Mouse (Mus musculus) adrenal gland, postnatal 36 days (tissue): ENCODE measurements around the gene Dennd1a. TPM values are rescaled to one million over a fixed set of nuclear protein-coding genes. Genes with fewer than 3 reads are reported as not detected.

ENCODE experiments used
- DNase-seq, 2 experiments: peaks; one replicate each; pipeline ENCODE4 v3.0.0; 2021; ENCODE audit warnings: mixed read lengths in 1 of 2
- total RNA-seq, 2 experiments: library from RNA; stranded (reverse); gene quantifications; 2 replicates each; pipeline ENCODE4 v1.2.3; 2021

The Dennd1a gene
- total RNA-seq, 2 experiments from 2014 or later, result 25.3 to 26.6 TPM

GRCm38 (mm10) chr2:38223759-38224158, 63.4 kb downstream of the Dennd1a start:
- DNase-seq, result peak in 1 of 2 experiments; percentile 7

GRCm38 (mm10) chr2:38221461-38221860, 65.7 kb downstream of the Dennd1a start:
- no peak for DNase-seq

DNA sequence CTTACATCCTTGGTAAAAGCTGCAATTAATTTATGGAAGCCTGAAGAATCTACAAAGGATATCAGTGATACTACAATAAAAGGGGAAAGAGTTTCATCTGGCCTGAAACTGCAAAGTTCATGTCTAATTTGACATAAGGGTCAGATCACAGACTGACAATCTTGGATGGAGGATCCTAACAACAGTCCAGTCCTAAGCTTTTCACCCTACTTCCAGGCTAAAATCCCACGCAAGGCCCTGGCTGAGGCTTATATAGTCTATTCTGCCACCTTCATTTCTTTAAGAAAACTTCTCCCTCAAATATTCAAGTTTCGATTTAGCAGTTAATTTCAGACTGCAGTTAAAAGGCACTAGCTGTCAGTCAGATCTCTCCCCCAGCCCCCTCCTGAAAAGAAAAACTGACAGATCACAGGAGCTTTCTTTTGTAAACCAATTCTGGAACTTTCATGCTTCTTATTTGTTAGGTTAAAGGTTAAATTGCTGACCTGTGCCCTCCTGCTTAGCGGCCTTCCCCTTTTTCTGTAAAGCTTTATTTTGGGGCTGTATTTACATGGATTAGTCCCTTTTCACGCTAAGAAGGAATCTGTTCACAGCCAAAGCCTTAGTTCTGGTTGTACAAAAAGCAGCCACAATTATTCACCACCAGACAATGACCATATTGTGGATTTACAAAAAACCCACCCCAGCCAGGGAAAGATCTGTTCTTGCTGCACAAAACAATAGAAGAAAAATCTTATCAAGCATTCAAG, 66.3 kb downstream of the Dennd1a start:
- DNase-seq, result no peak

GRCm38 (mm10) chr2:38219666-38220065, 67.5 kb downstream of the Dennd1a start:
- DNase-seq, result no peak

DNA sequence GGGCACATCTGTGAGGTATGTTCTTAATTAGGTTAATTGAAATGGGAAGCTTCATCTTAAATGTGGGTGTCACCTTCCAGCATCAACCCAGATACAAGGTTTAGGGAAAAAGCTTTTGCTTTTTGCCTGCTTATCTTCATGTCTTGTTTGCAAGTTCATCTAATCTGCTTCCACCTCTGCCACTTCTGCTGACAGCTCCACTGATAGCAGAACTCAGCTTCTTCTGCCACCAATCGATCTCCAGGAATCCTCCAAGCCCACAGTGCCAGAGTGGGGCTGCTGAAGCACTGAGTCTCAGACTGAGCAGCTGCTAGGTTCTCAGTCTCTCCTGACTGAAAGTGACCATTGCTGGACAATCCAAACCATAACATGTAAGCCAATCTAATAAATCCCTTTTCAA, 74.1 kb downstream of the Dennd1a start:
- no peak for DNase-seq

GRCm38 (mm10) chr2:38211426-38211825, 75.8 kb downstream of the Dennd1a start:
- no peak for DNase-seq

DNA sequence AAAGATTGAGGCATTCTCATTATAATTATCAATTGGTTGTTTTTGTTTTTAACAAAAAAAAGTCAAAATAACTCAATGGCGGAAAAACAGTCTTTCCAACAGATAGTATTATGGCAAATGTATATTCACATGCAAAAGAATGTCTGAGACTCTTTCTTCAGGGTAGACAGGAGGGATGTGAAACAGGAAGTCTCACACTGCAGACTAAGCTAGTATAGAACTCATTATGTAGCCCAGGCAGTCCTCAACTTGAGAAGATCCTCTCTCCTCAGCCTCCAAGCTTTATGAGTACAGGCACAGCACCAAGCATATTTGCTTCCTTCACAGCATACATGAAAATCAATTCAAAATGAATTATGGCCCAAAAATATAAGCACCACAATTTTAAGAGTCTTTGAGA, 79.4 kb downstream of the Dennd1a start:
- no peak for DNase-seq

DNA sequence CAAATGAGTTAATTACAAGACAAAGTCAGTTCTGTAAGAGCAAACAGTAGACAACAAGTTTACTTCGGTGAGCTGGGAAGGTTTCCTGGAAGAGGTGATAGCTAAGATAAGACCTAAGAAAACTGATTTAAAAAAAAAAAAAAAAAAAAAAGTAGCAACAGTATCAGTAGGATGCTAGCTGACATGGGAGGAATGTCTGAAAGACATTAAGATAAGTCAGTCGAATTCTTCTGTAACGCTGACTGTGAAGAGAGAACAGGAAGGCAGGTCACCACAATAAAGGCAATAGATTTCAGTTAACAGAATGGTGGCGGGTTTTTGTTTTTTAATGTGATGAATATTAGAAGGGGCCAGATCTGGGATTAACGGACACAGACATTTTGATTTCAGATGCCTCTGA, 81.9 kb downstream of the Dennd1a start:
- DNase-seq, result no peak

- no peak for DNase-seq
These were observed 82.5 kb downstream of the Dennd1a start for GRCm38 (mm10) chr2:38204696-38205095.

DNA sequence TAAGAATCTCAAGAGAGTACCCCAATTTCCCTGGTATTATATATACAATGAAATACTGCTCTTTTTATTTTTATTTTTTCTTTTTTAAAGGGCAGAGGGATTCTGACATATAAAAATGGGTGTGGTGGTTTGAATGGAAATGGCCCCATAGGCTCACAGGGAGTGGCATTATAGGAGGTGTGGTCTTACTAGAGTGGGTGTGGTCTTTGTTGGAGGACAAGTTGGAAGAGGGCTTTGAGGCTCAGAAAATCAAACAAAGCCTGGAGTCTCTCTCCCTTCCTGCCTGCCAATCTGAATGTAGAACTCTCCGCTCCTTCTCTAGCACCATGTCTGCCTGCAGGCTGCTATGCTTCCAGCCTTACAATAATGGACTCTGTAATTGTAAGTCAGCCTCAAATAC, 89.1 kb downstream of the Dennd1a start:
- DNase-seq, result no peak

DNA sequence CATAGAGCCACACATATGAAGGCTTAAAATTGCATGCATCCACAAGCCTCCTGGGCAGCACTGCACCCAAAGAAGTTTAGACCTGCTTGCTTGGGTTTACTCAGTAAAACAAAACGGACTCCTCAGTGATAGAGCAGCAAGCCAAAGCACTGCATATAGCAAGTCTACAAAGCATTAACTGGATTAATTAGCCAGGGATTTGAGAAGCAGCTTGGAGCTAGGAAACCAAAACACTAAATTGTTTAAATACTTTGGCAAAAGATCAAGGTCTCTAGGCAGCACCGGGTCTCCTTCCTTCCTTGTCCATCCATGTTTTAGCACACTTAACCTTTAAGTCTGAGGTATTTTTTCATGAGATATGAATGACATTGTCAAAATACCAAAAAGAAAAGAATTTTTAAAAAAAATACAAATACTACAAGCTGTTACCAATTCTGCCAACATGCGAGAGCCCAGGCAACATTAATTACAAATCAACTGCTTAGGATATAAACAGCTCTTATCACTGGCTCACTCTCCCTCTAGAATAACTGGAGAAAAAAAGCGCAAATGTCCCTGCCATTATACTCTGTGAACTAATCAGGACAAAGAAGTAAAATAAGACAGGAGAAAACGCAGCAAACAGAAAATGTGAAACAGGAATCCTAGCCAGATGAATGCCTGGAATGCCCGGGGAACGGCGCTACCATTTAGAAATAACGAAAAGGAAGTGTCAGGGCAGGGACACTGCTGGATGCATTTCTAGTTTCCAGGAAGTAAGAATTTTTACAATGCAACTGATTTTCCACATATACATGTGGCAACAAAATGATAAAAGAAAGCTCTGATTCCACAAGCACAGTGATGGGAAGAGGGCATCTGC, 90.8 kb downstream of the Dennd1a start:
- no peak for DNase-seq

DNA sequence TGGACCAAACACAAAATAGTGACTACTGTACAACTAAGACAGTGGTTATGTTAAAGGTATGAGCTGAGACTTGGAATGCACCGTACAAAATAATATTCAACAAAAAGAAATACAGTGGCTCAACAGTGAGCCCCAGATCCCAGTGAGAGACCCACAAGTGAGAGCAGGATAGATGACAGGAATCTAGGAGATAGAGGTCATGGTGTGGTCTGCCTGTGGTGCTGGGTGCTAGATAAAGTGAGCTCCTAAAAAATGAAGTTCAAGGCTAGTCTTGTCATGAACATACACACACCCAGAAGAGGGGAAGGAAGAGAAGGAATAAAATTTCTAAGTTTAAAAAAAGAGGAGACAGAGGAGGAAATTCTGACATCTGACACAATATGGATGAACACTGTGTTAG, 95.2 kb downstream of the Dennd1a start:
- no peak for DNase-seq

- no peak for DNase-seq
These were observed 95.6 kb downstream of the Dennd1a start for GRCm38 (mm10) chr2:38191601-38192000.

DNA sequence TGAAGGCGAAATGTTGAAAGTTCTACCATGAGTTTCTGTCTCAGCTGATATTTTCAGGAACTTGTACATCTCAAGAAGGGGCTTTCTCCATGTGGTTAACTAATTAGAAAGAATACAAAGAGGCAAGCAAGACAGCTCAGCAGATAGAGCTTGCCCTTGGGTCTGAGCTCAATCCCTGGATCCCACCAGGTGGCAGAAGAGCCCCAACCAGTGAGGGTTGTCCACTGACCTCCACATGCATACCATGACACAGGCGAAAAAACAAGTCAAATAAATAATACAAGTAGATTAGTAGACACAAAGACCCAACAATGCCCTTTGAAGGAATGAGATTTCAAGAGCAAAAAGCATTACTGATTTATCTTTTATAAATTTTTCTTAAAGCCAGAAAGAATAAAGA, 100.8 kb downstream of the Dennd1a start:
- peak; percentile 40 to 44 for DNase-seq

DNA sequence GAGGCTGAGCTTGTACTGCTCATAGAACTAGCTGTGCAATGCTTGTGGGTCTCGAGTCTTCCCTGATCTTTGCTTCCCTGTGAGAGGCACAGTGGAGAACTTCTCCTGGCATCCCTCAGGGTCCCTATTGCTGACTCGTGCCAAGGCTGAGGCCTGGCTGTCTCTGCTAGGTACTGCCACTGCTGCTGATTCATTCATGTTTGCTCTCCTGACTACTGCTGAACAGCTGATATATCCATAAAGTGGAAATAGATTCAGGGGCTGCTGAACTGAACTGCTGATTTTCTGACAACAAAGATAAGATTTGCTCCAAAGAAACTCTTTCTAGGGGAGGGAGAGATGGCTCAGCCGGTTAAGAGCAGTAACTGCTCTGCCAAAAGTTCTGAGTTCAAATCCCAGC, 102.2 kb downstream of the Dennd1a start:
- no peak for DNase-seq

GRCm38 (mm10) chr2:38183881-38184280, 103.3 kb downstream of the Dennd1a start:
- DNase-seq, result no peak

DNA sequence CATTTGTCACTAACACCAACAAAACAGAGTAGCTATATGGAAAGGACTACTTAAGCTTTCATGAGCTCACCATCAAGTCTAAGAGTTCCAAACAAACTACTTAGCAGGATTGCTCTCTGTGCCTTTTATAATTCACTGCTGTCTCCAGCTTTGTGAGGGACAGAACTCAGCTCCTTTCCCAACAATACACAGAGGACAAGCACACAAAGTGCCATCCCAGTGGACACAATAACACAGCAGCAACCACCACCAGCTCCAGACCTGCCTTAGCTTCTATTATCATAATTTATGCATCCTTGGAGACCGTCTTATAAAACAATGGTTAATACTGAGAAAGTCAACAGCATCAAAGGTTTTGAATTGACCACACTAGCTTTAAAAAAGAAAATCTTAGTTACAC, 104.9 kb downstream of the Dennd1a start:
- DNase-seq, result no peak

GRCm38 (mm10) chr2:38177583-38177978, 109.6 kb downstream of the Dennd1a start:
- no peak for DNase-seq

DNA sequence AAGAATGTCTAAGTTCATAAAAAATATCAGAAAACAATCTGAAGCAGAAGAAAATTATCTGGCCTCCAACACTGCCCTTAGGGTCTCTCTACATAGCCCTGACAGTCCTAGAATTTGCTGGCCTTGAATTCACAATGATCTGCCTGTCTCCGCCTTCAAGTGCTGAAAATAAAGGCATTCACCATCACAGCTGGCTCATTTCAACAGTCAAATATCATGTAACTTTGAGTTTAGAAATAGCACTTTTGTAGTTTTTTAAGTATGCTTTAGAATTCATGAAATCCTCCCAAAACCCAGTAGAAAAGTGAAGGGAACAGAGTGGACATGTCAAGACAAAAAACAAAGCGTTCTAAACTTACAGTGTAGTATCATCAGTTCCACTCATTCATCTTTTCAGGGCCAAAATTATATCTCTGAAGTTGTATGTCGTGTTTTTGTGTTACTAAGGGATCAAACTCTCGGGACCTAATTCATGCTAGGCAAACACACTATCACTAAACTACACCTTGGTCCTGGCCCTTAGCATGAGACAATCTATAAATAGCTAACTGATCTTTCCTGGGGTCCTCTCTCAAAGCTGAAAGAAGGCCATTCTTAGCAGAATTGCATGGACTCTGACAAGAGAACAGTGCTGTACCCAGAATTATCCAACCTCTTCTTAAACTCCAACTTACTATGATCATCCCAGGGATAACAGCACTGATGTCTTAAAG, 110.2 kb downstream of the Dennd1a start:
- no peak for DNase-seq

DNA sequence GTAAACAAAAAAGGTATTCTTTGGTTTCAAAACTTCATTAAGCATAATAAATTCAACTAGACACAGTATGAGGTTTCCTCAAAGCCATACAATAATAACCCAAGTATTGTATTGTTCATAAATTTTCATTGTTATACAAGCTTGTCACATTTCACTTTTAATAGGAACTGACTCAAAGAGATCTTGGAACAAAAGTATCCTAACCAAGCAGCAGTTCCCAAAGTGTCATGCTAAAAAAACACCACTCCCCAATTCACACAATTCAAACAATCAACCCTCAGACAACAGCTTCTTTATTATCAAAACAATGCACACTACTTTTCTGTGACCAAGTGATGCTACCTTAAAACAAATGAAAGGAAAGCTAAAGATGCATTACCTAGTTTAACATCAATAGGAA, 111.9 kb downstream of the Dennd1a start:
- DNase-seq, result no peak

DNA sequence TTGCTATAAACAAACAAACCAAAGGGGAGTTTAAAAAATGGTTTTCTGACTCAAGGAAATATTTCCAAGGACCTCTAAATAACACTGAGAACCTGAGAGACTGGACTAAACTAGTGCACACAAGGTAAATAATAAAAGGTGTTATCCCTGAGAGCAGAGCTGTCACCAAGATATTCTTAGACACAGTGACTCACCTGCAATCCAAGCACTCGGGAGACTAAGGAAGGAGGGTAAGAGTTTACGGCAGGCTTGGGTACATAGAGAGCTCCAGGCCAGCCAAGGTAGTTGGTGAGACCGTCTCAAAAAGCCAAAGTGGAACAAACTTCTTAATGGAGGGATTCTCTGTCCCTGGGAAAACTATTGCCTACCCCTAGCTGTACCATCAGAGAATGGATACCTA, 118.6 kb downstream of the Dennd1a start:
- DNase-seq, result no peak

DNA sequence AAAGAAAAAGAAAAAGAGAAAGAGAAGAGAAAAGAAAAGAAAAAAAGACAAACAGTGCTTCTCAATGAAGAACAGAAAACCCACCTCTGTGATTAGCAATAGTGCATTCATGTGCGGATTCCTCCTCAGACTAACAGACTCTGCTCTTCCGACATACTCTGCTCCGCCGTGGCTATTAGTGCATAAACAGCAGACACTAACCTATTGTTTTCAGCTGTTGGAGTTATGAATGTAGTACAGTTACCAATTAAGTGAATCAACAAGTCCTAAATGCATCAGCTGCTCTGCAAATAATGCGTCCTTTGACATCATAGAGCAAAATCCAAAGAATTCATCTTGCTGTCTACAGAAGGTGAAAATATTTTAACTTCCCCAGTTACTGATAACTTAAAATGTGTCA, 121.2 kb downstream of the Dennd1a start:
- no peak for DNase-seq
